Mouse (Mus musculus) forebrain, embryonic 12.5 days (tissue): Measurements from ENCODE around the gene Dlgap4. TPM values are rescaled to one million over a fixed set of nuclear protein-coding genes. Genes with fewer than 3 reads are reported as not detected.

ENCODE experiments used
- ATAC-seq: fragments of 200-750 bp; cut with Nextera tagmentation; 2 replicates; pipeline ENCODE4 v1.8.0; 2017; ENCODE audit warnings: moderate TSS enrichment; ENCODE audit not compliant: low FRiP score
- H3K27ac ChIP-seq: fragments of 300-500 bp; sonication (generic); 2 replicates; pipeline ENCODE4 v1.5.1; 2016; ENCODE audit warnings: mild to moderate bottlenecking
- H3K27me3 ChIP-seq: fragments of 300-500 bp; sonication (generic); 2 replicates; pipeline ENCODE4 v1.6.1; 2016; ENCODE audit warnings: mild to moderate bottlenecking
- H3K36me3 ChIP-seq: fragments of 300-500 bp; sonication (generic); replicated peaks from 2 replicates; pipeline ENCODE4 v1.6.1; 2016; ENCODE audit warnings: mild to moderate bottlenecking
- H3K4me1 ChIP-seq: fragments of 300-500 bp; sonication (generic); 2 replicates; pipeline ENCODE4 v1.6.1; 2016
- H3K4me2 ChIP-seq: fragments of 300-500 bp; sonication (generic); 2 replicates; pipeline ENCODE4 v1.6.1; 2016; ENCODE audit warnings: mild to moderate bottlenecking, moderate library complexity
- H3K4me3 ChIP-seq: fragments of 300-500 bp; sonication (generic); replicated peaks from 2 replicates; pipeline ENCODE4 v1.5.1; 2016; ENCODE audit warnings: mild to moderate bottlenecking
- H3K9ac ChIP-seq: fragments of 300-500 bp; sonication (generic); 2 replicates; pipeline ENCODE4 v1.6.1; 2016; ENCODE audit warnings: mild to moderate bottlenecking
- H3K9me3 ChIP-seq: fragments of 300-500 bp; sonication (generic); 2 replicates; pipeline ENCODE4 v1.6.1; 2016
- WGBS: fragments of 180-500 bp; shearing (Covaris S2); methylation state at CpG from one replicate; pipeline ENCODE4 v1.1.7; 2016; 5-methylcytosine and 5-hydroxymethylcytosine counted together
- polyA plus RNA-seq: library from polyadenylated mRNA; unstranded; fragments of >200 nt; fragmentation: Nextera tagmentation; extraction: Ambion mirVana; gene quantifications from 2 replicates; pipeline ENCODE4 v1.2.1, GENCODE M21; 2016

Gene Dlgap4
- polyA plus RNA-seq = 195 and 197 TPM in 2 replicates

DNA sequence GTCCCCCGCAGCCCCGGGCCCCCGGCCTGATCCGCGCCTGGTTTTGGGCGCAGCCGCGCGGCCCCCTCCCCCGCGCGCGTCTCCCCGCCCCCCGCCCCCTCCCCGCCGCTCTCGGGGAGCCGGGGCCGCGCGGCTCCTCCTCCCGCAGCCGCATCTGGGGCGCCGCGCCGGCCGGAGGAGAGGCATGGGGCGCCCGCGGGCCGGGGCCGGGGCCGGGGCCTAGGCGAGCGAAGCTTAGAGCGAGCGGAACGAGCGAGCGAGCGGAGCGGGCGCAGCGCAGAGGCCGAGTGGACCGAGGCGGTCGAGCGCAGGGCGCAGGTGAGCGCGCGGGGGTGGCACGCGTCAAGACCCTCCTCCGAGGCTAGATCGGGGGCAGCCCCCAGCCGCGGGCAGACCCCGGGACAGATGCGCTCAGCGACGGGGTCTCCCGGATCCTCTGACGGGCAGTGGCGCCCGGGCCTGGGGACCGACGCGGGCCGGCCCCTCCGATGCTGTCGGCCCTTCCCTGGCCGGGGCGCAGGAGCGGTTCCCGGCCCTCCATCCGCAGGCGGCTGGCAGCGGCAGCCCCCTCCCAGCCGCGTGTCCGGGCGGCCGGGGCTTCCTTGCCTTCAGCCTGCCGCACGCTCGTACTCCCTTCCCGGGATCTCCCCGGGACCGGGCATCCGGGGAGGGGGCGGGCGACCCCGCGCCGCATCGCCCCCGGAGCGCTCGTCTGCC lies at the start of gene Dlgap4:
TSS of gene Dlgap4 (plus strand) at position 165 of the 717 bp plus-strand sequence.
- H3K27me3 ChIP-seq = peaks cover 72% of the 10 kb centered on the region
- H3K9ac ChIP-seq = peak within 1 kb of the TSS; percentile 77
- whole genome bisulfite sequencing = under 1% methylated on average over 51 of the region's 103 CpGs
- H3K4me2 ChIP-seq = peak within 1 kb of the TSS; percentile 99
- no peaks in the 10 kb centered on the region for H3K36me3 ChIP-seq
- peak; percentile 82 for ATAC-seq
- H3K4me1 ChIP-seq = peaks cover 29% of the 10 kb centered on the region
- peak within 1 kb of the TSS; percentile 80 for H3K4me3 ChIP-seq
- H3K9me3 ChIP-seq = no peaks in the 10 kb centered on the region
- 0 out of 2 replicates have a peak within 1 kb of the TSS, but pooled peaks have one; percentile 2 for H3K27ac ChIP-seq

DNA sequence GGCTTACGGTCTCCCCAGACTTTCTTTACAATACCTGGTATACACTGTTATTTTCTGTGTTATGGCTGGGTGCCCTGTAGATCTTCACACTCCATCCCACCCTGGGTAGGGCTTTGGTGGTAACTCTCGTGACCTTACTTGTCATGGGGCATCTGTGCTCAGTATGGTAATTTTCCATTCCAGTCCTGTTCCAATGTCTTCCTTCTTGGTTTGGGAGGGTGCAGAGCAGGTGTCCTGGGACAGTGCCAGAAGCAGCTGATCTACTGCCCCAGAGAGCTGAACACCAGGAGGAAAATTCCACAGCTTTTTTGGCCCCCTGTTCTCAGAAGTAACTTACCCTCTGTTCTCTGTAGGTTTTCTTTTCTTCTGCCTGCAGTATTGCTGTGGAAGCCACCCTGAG lies 47.0 kb upstream of the Dlgap4 start:
- no peaks in the 10 kb centered on the region for H3K9me3 ChIP-seq

DNA sequence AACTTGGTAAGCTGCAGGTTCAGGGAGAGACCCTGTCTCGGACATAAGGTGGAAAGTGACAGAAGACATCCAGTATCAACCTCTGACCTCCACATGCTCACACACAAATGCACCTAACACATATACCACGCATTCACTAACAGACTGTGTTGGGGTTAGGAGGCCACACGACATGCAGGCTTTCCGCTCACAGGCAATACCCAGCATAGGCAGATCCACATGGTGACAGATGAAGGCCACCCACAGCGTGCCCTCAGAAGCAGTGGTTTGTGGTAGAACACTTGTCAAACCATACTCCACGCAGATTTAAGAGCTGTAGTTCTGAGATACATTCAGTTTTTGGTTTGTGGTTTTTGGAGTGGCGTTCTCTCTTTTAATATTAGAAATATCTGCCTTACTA lies 44.9 kb upstream of the Dlgap4 start:
- no peaks in the 10 kb centered on the region for H3K9me3 ChIP-seq
- H3K4me2 ChIP-seq = no peak overlapping the region
- H3K9ac ChIP-seq = no peak overlapping the region
- no peak overlapping the region for H3K4me3 ChIP-seq
- no peak overlapping the region for H3K27ac ChIP-seq
- ATAC-seq = no peak
- no peaks in the 10 kb centered on the region for H3K4me1 ChIP-seq
- WGBS = 93% methylated on average over 7 of the region's 7 CpGs
- peaks cover 35% of the 10 kb centered on the region for H3K36me3 ChIP-seq
- no peaks in the 10 kb centered on the region for H3K27me3 ChIP-seq

More for the DNA sequence above, 47.0 kb upstream of the Dlgap4 start:
- Histone ChIP-seq H3K4me3 (no peak overlapping the region), H3K4me1 (no peaks in the 10 kb centered on the region), H3K36me3 (peaks cover 37% of the 10 kb centered on the region), H3K27me3 (no peaks in the 10 kb centered on the region), H3K9ac (no peak overlapping the region), H3K4me2 (no peak overlapping the region), H3K27ac (no peak overlapping the region)
- no peak for ATAC-seq
- 89% methylated on average over 2 of the region's 2 CpGs for whole genome bisulfite sequencing

DNA sequence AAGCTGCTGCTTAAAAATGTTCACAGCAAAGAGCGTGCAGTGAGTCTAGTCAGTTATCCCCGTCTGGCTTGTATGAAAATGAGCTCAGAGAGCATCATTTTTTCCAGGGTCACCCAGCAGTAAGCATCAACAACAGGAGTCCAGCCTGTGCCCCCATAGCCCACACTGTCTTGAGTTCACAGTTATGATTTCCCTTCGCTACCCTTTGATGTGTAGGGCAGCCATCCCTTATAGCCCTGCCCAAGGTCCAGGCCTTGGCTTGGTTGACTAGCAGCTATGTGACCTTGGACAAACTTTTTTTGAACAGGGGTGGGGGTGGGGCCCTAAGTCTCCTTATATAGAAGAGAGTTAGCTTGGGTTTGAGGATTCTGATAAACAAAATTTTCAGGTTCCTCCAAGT lies 44.2 kb upstream of the Dlgap4 start:
- 88% methylated on average over 3 of the region's 3 CpGs for WGBS
- ATAC-seq = no peak
- peaks cover 35% of the 10 kb centered on the region for H3K36me3 ChIP-seq
- no peaks in the 10 kb centered on the region for H3K27me3 ChIP-seq
- no peak overlapping the region for H3K4me3 ChIP-seq
- no peaks in the 10 kb centered on the region for H3K4me1 ChIP-seq
- no peak overlapping the region for H3K27ac ChIP-seq
- no peaks in the 10 kb centered on the region for H3K9me3 ChIP-seq
- no peak overlapping the region for H3K4me2 ChIP-seq
- H3K9ac ChIP-seq = no peak overlapping the region

DNA sequence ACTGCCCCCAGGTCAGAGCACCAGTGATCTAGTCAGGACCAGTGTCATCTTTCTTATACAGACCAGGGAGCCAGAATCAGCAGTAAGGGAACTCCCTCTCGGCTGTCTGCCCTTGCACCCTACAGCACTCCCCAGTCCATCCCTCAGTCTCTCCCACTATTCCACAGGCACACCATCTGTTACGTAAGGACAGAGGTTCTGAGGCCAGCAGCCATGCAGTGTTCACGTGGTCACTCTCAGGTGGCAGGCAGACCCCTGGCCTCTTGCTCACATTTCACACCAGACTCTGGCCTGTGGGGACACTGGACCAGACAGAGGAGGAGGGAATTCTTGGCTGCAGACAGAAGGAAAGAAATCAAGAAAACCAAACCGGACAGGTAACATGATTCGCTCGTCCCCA lies 42.0 kb upstream of the Dlgap4 start:
- Histone ChIP-seq H3K27ac (no peak overlapping the region), H3K4me3 (no peak overlapping the region), H3K4me2 (no peak overlapping the region), H3K4me1 (no peaks in the 10 kb centered on the region), H3K9ac (no peak overlapping the region), H3K9me3 (no peaks in the 10 kb centered on the region), H3K36me3 (peaks cover 33% of the 10 kb centered on the region), H3K27me3 (no peaks in the 10 kb centered on the region)
- ATAC-seq = no peak
- 82% methylated on average over 6 of the region's 6 CpGs for WGBS

DNA sequence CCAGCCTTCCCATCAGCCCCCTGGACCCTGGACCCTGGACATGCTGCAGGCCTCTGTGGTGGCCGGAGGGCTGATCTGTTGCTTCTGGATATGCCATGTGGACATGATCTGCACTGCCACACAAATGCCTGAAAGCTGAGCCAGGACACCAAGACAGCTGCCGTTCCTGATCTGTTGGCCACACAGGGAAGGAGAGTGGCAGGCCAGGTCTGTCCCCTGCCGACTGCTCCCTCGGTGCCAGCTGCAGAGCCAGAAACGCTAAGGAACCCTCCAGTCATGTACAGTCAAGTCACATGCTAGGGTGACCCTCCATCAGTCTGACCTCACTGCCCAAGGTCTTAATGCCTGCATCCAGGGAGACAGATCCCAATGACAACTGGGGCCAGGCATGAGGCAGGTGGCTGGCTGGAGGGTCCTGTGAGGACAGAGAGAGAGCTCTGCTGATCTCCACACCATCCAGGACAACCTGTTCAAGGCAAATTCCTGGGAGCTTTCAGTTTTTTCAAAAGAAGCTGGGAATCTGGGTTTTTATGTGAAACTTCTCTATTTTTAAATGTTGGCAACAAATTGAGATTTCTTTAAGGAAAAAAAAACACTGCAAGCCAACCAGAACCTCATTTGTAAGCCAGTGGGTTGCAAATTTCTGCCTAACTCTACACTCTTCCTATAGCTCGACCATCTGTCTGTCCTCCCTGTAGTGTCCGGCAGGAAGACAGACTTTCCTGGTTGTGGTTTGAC lies 36.5 kb upstream of the Dlgap4 start:
- no peaks in the 10 kb centered on the region for H3K9me3 ChIP-seq
- no peaks in the 10 kb centered on the region for H3K36me3 ChIP-seq
- ATAC-seq = no peak
- no peaks in the 10 kb centered on the region for H3K27me3 ChIP-seq
- H3K27ac ChIP-seq = no peak overlapping the region
- H3K4me1 ChIP-seq = no peaks in the 10 kb centered on the region
- WGBS = 85% methylated on average over 7 of the region's 7 CpGs
- no peak overlapping the region for H3K4me3 ChIP-seq
- H3K9ac ChIP-seq = no peak overlapping the region
- no peak overlapping the region for H3K4me2 ChIP-seq

DNA sequence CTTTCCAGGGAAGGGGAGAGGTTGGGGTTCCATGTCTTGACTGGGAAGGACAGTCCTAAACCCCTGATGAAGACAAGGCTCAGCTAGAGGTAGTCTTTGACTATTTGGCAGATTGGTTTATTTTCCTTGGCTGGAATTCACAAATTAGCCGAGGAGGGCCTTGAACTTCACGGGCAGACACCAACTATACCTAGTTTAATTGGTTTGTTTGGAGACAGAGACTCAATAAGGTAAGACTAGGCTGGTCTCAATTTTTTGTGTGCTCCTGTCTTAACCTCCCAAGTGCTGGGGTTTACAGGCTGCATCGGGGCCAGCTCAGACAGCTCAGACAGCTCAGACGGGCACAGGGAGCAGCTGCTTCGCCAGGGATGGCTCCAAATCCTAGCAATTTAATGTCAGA lies 33.0 kb upstream of the Dlgap4 start:
- no peak for ATAC-seq
- 78% methylated on average over 5 of the region's 5 CpGs for WGBS
- no peak overlapping the region for H3K27ac ChIP-seq

DNA sequence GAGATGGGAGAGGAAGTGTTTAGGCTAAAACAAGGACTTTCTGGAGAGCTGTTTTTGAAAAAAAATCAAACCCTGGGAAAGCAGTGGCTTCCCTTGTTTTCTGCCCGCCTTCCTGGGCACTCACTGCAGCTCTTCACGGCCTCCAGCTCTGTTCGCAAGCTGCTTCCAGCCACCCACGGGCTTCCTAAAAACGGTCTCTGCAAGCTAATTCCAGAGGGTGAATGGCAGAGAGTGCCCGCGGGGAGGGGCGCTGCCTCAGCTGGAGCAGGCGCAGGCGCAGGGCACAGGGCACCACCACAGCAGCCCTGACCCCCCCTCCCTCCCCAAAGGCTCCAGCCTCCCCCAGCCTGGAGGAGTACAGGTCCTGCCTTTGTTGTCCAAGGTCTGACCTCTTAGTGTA lies 32.3 kb upstream of the Dlgap4 start:
- no peak for ATAC-seq
- Histone ChIP-seq H3K9me3 (no peaks in the 10 kb centered on the region), H3K9ac (no peak overlapping the region), H3K36me3 (no peaks in the 10 kb centered on the region), H3K27ac (no peak overlapping the region), H3K4me2 (no peak overlapping the region), H3K27me3 (peaks cover 3% of the 10 kb centered on the region; the same call in 1 of the 2 replicates), H3K4me3 (no peak overlapping the region), H3K4me1 (peaks cover 15% of the 10 kb centered on the region)
- 64% methylated on average over 10 of the region's 10 CpGs for WGBS

More for the DNA sequence above, 33.0 kb upstream of the Dlgap4 start:
- Histone ChIP-seq H3K9ac (no peak overlapping the region), H3K36me3 (no peaks in the 10 kb centered on the region), H3K4me1 (peaks cover 13% of the 10 kb centered on the region), H3K27me3 (peaks cover 3% of the 10 kb centered on the region; the same call in 1 of the 2 replicates), H3K4me3 (no peak overlapping the region), H3K9me3 (no peaks in the 10 kb centered on the region), H3K4me2 (no peak overlapping the region)

DNA sequence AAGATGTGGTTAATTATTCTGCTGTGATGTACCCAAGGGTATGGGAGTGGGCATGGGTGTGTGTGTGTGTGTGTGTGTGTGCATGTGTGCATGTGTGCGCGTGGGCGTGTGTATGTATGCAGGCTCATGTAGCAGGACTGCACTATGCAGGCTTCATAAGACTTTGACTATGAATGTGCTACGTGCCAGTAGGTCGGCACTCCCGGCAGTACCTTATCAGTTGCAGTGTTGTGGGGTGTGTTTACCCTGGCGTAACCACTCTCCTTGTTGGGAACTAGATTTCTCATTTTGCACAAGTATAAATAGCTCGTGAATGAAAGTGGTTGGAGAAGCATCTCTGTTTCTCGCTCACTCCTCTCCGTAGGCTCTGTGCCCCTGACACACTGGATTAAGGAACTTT lies 30.6 kb upstream of the Dlgap4 start:
- no peak for ATAC-seq
- 96% methylated on average over 10 of the region's 10 CpGs for WGBS

DNA sequence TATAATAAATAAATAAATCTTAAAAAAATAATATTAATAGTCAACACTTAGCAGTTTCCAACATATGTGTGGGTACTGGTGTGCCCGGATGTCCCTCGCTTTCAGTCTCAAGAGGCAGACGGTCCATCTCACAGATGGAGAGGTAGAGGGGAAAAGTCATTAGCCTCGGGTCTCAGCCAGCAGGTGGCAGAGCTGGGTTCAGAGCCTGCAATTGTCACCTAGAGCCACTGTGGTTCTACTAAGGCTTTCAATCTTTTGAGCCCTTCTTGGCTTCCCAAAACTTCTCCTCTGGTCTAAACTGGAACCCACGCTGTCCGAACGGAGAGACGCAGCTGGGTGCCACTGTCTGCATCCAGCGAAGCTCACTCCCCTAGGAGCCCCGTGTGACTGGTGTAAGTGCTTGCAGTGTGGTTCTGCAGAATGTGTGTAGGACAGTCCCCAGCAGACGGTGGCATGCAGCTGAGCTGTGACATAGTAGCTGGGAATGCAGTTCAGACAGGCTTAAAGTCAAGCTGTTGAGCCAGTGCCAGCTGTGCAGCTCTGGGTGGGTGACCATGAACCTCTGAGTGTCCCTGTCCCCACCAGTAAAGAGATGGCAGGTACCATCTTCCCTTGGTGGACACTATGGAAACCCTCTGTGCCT lies 29.2 kb upstream of the Dlgap4 start:
- H3K27me3 ChIP-seq = peaks cover 3% of the 10 kb centered on the region; the same call in 1 of the 2 replicates
- H3K9me3 ChIP-seq = no peaks in the 10 kb centered on the region
- H3K27ac ChIP-seq = no peak overlapping the region
- peak overlapping the region; percentile 47 for H3K4me2 ChIP-seq
- ATAC-seq = no peak
- peaks cover 15% of the 10 kb centered on the region for H3K4me1 ChIP-seq
- 66% methylated on average over 11 of the region's 11 CpGs for WGBS
- H3K36me3 ChIP-seq = no peaks in the 10 kb centered on the region
- no peak overlapping the region for H3K4me3 ChIP-seq
- H3K9ac ChIP-seq = no peak overlapping the region

More for the DNA sequence above, 30.6 kb upstream of the Dlgap4 start:
- Histone ChIP-seq H3K9ac (no peak overlapping the region), H3K4me3 (no peak overlapping the region), H3K27me3 (peaks cover 3% of the 10 kb centered on the region; the same call in 1 of the 2 replicates), H3K27ac (no peak overlapping the region), H3K4me1 (peaks cover 15% of the 10 kb centered on the region), H3K4me2 (no peak overlapping the region), H3K36me3 (no peaks in the 10 kb centered on the region), H3K9me3 (no peaks in the 10 kb centered on the region)

DNA sequence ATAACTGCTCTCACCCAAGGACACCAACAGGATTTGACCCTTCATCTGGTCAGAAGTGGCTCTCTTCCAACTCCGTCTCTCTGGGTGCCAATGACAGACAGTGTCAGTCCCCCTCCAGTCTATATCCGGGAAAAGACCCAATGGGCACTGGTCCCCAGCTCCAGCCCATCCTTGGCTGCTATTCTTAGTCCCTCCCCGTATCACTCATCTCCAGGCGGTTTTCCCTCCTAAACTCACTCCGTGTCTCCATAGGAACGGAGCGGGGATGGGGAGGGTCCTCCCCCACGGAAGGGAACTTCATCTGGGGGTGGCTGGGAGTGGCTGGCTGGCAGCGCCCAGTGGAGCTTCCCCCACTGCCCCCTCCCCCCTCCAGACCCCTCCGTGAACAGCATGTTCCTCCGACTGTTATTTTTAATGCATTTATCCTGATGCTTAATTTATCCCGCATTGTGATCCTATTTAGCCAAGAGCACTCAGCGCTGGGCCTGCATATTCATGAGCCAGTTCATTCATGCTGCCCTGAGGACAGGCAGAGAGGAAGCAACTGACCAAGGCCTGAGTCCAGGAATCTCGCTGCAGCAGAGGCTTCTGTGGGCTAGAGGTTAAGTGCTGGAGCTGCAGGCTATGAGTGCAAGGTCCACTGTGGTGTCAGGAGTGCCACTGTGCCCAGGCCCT lies 28.6 kb upstream of the Dlgap4 start:
- Histone ChIP-seq H3K9ac (peak overlapping the region; percentile 33; the same call in 1 of the 2 replicates), H3K27me3 (peaks cover 3% of the 10 kb centered on the region; the same call in 1 of the 2 replicates), H3K36me3 (no peaks in the 10 kb centered on the region), H3K27ac (peak overlapping the region; percentile 36; the same call in 1 of the 2 replicates), H3K4me1 (peaks cover 15% of the 10 kb centered on the region), H3K4me2 (peak overlapping the region; percentile 47), H3K9me3 (no peaks in the 10 kb centered on the region), H3K4me3 (no peak overlapping the region)
- peak; percentile 49; the same call in 1 of the 2 replicates for ATAC-seq
- 28% methylated on average over 14 of the region's 14 CpGs for WGBS

DNA sequence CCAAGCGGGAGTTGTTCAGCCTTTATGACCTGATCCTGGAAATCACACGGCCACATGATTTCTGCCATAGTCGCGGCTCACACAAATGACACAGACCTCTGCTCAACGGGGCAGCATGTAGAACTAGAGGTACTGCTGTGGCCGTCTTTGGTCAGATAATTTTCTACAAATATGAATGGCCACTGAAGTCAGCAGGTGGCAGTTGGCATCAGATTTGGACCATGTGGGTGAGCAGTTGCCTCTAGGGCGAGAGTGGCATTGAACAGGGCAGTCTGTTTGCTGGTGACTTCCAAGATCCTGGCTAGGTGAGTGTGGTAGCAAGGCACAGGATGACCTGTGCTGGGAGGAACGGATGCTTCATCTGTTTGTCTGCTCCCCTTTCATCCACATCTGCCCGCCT lies 24.0 kb upstream of the Dlgap4 start:
- no peaks in the 10 kb centered on the region for H3K36me3 ChIP-seq
- H3K4me1 ChIP-seq = peaks cover 13% of the 10 kb centered on the region
- H3K27ac ChIP-seq = no peak overlapping the region
- peaks cover under 1% of the 10 kb centered on the region; the same call in 1 of the 2 replicates for H3K27me3 ChIP-seq
- H3K9ac ChIP-seq = no peak overlapping the region
- no peak for ATAC-seq
- 93% methylated on average over 9 of the region's 9 CpGs for WGBS
- no peak overlapping the region for H3K4me3 ChIP-seq
- H3K4me2 ChIP-seq = no peak overlapping the region
- no peaks in the 10 kb centered on the region for H3K9me3 ChIP-seq
